Mouse (Mus musculus) heart, postnatal 0 days (tissue): Measurements from ENCODE around the gene Tmprss13. TPM values are rescaled to one million over a fixed set of nuclear protein-coding genes. Genes with fewer than 3 reads are reported as not detected.

Experiments
- ATAC-seq: fragments of 200-750 bp; cut with Nextera tagmentation; 2 replicates; pipeline ENCODE4 v1.8.0; 2017; ENCODE audit warnings: low read depth, moderate number of reproducible peaks, moderate library complexity; ENCODE audit not compliant: insufficient read depth
- DNase-seq: peaks from one replicate; pipeline ENCODE4 v3.0.0-alpha.2; 2016; ENCODE audit warnings: low spot score
- H3K27ac ChIP-seq: fragments of 300-500 bp; sonication (generic); 2 replicates; pipeline ENCODE4 v1.5.1; 2014; ENCODE audit warnings: low read depth, mild to moderate bottlenecking
- H3K27me3 ChIP-seq: fragments of 300-500 bp; sonication (generic); 2 replicates; pipeline ENCODE4 v1.6.1; 2014; ENCODE audit warnings: low read length, mixed read lengths; ENCODE audit not compliant: control insufficient read depth, insufficient read depth
- H3K36me3 ChIP-seq: fragments of 300-500 bp; sonication (generic); replicated peaks from 2 replicates; pipeline ENCODE4 v1.6.1; 2014; ENCODE audit warnings: low read length, mixed read lengths; ENCODE audit not compliant: control insufficient read depth, insufficient read depth
- H3K4me1 ChIP-seq: fragments of 300-500 bp; sonication (generic); 2 replicates; pipeline ENCODE4 v1.6.1; 2014; ENCODE audit warnings: antibody characterized with exemption; ENCODE audit not compliant: control insufficient read depth, insufficient read depth
- H3K4me2 ChIP-seq: fragments of 300-500 bp; sonication (generic); 2 replicates; pipeline ENCODE4 v1.6.1; 2014; ENCODE audit warnings: low read depth, mild to moderate bottlenecking, low read length, moderate library complexity
- H3K4me3 ChIP-seq: fragments of 300-500 bp; sonication (generic); 2 replicates; pipeline ENCODE4 v1.5.1; 2014; ENCODE audit warnings: low read depth, low read length
- H3K9ac ChIP-seq: fragments of 300-500 bp; sonication (generic); replicated peaks from 2 replicates; pipeline ENCODE4 v1.6.1; 2014; ENCODE audit warnings: low read depth, low read length, mixed read lengths
- H3K9me3 ChIP-seq: fragments of 300-500 bp; sonication (generic); replicated peaks from 2 replicates; pipeline ENCODE4 v1.6.1; 2016; ENCODE audit warnings: low read length; ENCODE audit not compliant: control insufficient read depth
- CTCF ChIP-seq: IDR thresholded peaks from 2 replicates; pipeline ENCODE4 v1.5.1; 2016; ENCODE audit warnings: antibody characterized with exemption, control low read depth, low read depth
- EP300 ChIP-seq: IDR thresholded peaks from 2 replicates; pipeline ENCODE4 v1.6.1; 2016; ENCODE audit warnings: antibody characterized with exemption, low read depth
- WGBS: fragments of 180-500 bp; shearing (Covaris S2); extraction: QIAGEN DNeasy Blood & Tissue Kit; methylation state at CpG from one replicate; pipeline ENCODE4 v1.1.7; 2014; 5-methylcytosine and 5-hydroxymethylcytosine counted together
- polyA plus RNA-seq: library from polyadenylated mRNA; unstranded; fragments of >200 nt; fragmentation: Nextera tagmentation; extraction: Ambion mirVana; gene quantifications from 2 replicates; pipeline ENCODE4 v1.2.1, GENCODE M21; 2015
- total RNA-seq: library from RNA; depleted of rRNA; stranded (reverse); fragments of >200 nt; gene quantifications from 2 replicates; pipeline ENCODE4 v1.2.3, GENCODE M21; 2014; ENCODE audit warnings: low replicate concordance; rRNA removed

Gene Tmprss13
- 0.15 TPM in 1 of 2 replicates, not detected in the other for total RNA-seq
- polyA plus RNA-seq = 0.16 and 0.23 TPM in 2 replicates

GRCm38 (mm10) chr9:45318855-45319254 lies at the start of gene Tmprss13:
TSS of gene Tmprss13 (plus strand) at chr9:45319100.
- H3K36me3 ChIP-seq = no peaks in the 10 kb centered on the region
- no peak for ATAC-seq
- H3K4me3 ChIP-seq = no peak within 1 kb of the TSS
- H3K9me3 ChIP-seq = no peaks in the 10 kb centered on the region
- H3K4me2 ChIP-seq = no peak within 1 kb of the TSS
- no peak within 1 kb of the TSS for H3K9ac ChIP-seq
- H3K27me3 ChIP-seq = peaks cover 40% of the 10 kb centered on the region
- H3K4me1 ChIP-seq = no peaks in the 10 kb centered on the region
- no peak within 1 kb of the TSS for H3K27ac ChIP-seq
- WGBS = 19% methylated on average over 14 of the region's 14 CpGs
- no peak for DNase-seq
- no peak for TF ChIP-seq CTCF
- TF ChIP-seq EP300 = no peak

DNA sequence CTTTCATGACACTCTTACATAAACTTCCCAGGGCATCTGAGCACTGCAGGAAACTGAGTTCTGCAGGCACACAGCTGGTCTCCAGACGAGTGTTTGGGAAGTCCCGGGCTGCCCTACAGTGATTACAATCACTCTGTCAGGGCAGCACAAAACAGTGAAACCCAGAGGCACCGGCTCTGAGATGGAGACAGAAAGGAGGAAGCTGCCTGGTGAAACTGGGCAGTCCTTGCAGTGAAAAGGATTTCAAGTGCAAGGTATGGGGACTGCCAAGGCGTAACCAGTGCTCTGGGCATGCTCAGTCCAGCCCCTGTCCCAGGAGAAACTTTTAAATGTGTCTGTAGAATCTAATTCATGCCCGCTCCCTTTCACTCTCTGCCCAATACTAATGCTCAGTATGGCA lies 46.7 kb upstream of the Tmprss13 start:
- ATAC-seq = no peak
- H3K27me3 ChIP-seq = peaks cover 39% of the 10 kb centered on the region

GRCm38 (mm10) chr9:45274218-45274617 lies 44.7 kb upstream of the Tmprss13 start:
- ATAC-seq (no peak), DNase-seq (no peak)
- H3K4me1 ChIP-seq = no peaks in the 10 kb centered on the region
- no peak overlapping the region for H3K4me3 ChIP-seq
- no peaks in the 10 kb centered on the region for H3K9me3 ChIP-seq
- peaks cover 19% of the 10 kb centered on the region for H3K27me3 ChIP-seq
- TF ChIP-seq CTCF (no peak), EP300 (no peak)
- 70% methylated on average over 4 of the region's 4 CpGs for WGBS
- H3K27ac ChIP-seq = no peak overlapping the region
- no peaks in the 10 kb centered on the region for H3K36me3 ChIP-seq
- no peak overlapping the region for H3K4me2 ChIP-seq
- no peak overlapping the region for H3K9ac ChIP-seq

More for the DNA sequence above, 46.7 kb upstream of the Tmprss13 start:
- 40% methylated on average over 5 of the region's 5 CpGs for WGBS
- H3K4me2 ChIP-seq = no peak overlapping the region
- no peaks in the 10 kb centered on the region; the same call in 1 of the 2 replicates for H3K4me1 ChIP-seq
- no peaks in the 10 kb centered on the region for H3K36me3 ChIP-seq
- TF ChIP-seq CTCF (no peak), EP300 (no peak)
- H3K4me3 ChIP-seq = no peak overlapping the region
- no peaks in the 10 kb centered on the region for H3K9me3 ChIP-seq
- no peak for DNase-seq
- no peak overlapping the region for H3K27ac ChIP-seq
- H3K9ac ChIP-seq = no peak overlapping the region

- H3K4me3 ChIP-seq = no peak overlapping the region
- no peaks in the 10 kb centered on the region for H3K36me3 ChIP-seq
- no peaks in the 10 kb centered on the region for H3K9me3 ChIP-seq
- 87% methylated on average over 2 of the region's 2 CpGs for WGBS
- peaks cover 14% of the 10 kb centered on the region; the same call in 1 of the 2 replicates for H3K27me3 ChIP-seq
- H3K4me1 ChIP-seq = no peaks in the 10 kb centered on the region
- H3K27ac ChIP-seq = no peak overlapping the region
- ATAC-seq (no peak), DNase-seq (no peak)
- H3K4me2 ChIP-seq = no peak overlapping the region
- H3K9ac ChIP-seq = no peak overlapping the region
- TF ChIP-seq CTCF (no peak), EP300 (no peak)
Measured at GRCm38 (mm10) chr9:45274635-45275034, 44.3 kb upstream of the Tmprss13 start.

DNA sequence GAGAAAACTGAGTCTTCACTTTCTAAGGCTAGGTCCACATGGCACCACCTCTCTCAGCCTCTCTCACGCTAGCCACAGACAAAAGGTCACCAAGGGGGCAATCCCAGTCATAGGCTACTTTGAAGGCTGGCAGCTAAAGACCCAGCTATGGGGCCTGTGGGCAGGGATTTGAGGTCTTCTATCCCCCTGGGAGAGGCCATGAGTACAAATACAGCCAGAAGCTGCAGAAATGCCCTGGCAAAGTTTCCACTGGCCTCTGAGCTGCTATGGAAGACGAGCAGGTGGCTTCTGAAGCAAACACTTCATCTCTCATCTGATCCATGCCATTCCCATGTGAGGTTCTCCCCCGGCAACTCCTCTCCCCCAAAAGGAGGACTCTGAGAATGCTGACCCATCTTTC lies 38.8 kb upstream of the Tmprss13 start:
- H3K9me3 ChIP-seq = no peaks in the 10 kb centered on the region
- H3K36me3 ChIP-seq = no peaks in the 10 kb centered on the region
- H3K4me1 ChIP-seq = no peaks in the 10 kb centered on the region
- TF ChIP-seq CTCF (no peak), EP300 (no peak)
- H3K4me2 ChIP-seq = no peak overlapping the region
- 64% methylated on average over 3 of the region's 3 CpGs for WGBS
- no peak for DNase-seq
- no peak overlapping the region for H3K9ac ChIP-seq
- no peak overlapping the region for H3K4me3 ChIP-seq
- ATAC-seq = no peak
- H3K27ac ChIP-seq = no peak overlapping the region
- H3K27me3 ChIP-seq = 0 out of 2 replicates have a peak, but pooled peaks cover 3% of the 10 kb centered on the region

DNA sequence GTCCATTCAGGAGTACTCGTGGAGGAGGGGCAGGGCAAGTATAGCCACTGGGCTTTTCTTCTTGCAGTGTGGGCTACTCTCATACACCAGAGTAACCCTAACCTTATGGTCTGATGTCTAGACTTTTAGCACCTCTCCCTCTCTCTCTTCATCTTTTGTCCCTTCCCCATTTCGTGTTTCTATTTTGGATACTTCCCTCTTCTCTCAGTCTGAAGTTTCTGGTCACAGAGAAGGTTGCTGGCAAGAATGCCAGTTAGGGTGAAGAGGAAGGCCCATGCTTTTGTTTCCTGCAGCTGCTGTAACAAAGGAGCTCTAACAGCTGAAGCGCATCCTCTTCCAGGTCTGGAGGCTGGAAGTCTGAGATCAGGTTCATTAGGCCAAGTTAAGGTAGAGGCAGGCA lies 38.0 kb upstream of the Tmprss13 start:
- 0 out of 2 replicates have a peak, but pooled peaks cover 3% of the 10 kb centered on the region for H3K27me3 ChIP-seq
- DNase-seq (no peak), ATAC-seq (no peak)
- no peaks in the 10 kb centered on the region for H3K36me3 ChIP-seq
- no peak overlapping the region for H3K27ac ChIP-seq
- no peak overlapping the region for H3K9ac ChIP-seq
- no peaks in the 10 kb centered on the region for H3K4me1 ChIP-seq
- no peaks in the 10 kb centered on the region for H3K9me3 ChIP-seq
- no peak overlapping the region for H3K4me3 ChIP-seq
- no peak overlapping the region for H3K4me2 ChIP-seq
- TF ChIP-seq EP300 (no peak), CTCF (no peak)
- 70% methylated on average over 3 of the region's 3 CpGs for WGBS
